Mouse (Mus musculus) thymus, adult 18-20 months (tissue): ENCODE measurements around the gene Gemin7.

Experiments
- DNase-seq, 2 experiments: peaks; one replicate each; pipeline ENCODE4 v3.0.0; 2022; ENCODE audit warnings: mixed read lengths in 2 of 2

Gene Gemin7

DNA sequence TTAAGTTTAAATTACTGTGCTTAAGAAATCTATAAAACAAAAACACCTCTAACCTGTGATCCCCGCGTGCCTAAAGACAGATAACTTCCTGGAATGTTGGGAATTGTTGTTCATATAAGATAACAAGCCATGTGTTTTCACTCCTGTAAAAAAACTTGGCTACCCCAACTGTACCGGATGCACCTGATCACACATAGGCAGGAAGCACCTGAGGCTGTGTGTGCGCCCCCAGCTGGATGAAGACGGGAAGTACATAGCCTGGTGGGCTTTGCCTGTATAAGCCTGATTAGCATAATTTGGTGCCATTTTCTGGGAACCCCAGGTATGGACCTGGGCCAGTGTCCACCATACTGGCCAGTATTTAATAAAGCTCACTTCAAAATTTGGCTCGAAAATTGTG is 33.8 kb downstream of the Gemin7 start:
- DNase-seq, result peak in 1 of 2 experiments; percentile 45

DNA sequence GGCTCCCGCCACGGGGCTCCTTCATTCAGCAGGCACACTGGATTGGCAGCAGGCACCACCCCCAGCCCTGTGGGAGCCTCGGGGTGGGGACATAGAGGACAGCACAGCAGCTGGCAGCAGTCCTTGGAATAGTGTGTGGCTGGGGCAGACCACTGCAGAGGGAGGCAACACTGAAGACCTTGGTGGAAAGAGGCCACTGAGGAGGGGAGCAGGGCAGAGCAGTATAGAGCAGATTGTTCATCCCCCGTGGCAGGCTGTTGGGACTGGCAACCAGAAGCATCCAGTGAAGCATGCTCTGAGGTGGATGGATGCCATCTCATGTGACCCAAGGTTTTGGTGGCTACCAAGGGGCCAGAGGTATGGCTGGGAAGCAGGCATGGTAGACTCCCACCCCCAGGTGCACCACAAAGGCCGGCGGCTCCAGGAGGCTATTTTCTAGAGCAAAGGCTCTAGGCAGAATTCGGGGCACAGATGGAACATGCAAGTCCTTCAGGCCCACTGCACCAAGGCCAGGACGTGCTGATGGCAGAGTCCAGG is 35.2 kb downstream of the Gemin7 start:
- no peak for DNase-seq

DNA sequence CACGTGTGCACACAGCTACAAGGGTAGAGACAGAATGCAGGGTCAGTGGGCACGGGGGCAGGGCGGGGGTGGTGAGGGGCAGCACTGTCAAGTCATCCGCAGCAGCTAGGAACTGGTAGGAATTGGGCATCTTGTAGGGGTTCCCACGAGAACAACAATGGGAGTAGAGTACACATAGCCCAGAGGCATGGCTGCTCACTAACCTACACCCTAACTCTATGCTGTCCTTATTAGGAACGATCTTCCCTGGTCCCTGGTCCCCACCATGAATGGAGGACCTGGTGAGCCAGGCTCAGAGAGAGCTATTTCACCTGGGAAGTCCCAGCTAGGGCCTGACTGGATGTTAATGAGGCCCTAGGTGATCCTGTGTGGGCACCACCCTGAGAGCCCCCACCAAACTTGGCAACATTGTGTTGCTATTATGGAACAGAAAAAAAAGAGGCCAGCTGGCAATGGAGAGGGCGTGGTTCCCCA is 35.7 kb downstream of the Gemin7 start:
- DNase-seq, result no peak

DNA sequence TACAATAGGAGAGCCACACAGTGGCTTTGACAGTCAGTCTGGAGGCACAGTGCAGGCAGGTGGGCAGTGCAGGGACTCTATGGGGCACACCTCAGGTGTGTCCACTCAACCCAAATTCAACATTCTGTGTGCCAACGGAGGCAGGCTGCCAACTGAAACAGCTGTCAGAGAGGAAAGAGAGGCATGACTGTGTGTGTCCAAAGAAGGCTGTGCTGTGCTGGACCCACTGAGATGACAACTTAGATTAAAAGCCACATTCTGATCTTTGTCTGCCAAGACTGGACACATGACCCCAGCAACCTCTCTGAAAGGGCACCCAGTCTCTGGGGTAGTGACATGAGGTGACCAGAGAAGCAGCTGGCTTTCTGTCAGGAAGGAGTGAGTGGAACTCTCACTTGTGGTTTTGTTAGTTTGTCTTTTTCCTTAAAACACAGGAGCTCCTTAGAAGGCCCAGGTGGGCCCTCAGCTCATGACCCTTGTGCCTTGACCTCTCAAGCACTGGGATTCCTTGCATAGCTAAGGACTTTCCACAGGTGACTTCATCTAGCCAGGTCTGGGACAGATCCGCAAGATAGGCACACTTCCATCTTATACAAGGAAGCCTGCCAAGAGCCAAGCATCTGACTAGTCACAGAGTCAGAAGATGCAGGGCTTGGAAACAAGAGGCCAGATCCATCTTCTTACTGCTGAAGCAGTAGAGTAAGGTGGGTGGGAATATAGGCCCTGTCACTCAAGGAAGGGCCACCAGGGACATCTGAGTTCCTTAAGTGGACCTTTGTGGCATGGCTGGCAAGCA is 36.4 kb downstream of the Gemin7 start:
- DNase-seq, result no peak

DNA sequence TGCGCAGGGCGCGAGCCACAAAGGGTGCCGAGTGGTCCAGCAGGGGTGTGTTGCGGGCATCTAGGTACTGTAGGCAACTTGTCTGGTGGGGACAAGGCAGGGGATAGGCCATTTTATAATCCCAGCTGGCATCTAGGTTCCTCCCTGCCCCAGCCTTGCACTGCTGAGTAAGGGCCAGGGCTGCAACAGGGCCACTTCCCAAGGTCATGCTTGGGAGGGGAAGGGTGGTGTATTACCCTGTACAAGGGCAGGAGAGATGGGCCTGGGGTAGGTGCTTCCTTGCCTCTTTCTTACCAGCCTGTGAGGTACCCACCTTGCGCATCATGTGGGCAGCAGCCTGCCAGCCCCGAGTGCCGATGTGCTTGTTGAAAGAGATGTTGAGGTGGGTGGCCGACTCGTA is 42.7 kb downstream of the Gemin7 start:
- no peak for DNase-seq

DNA sequence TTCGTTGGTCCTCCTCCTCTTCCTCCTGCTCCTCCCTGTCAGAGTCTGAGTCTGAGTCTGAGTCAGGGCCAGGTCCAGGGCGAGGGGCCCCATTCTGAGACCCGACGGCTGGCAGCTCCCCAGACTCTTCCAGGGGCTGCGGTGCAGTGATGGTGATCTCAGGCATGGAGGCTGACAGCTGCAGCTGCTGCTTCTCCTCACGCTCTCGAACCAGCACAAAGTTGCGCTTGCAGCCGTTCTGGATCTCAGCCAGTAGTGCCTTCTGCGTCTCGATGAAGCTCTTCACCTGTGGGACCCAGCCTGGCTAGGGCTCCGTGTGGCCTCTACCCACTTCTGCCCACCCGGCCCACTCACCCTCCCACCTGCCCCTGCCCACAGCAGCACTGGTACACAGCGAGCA is 45.2 kb downstream of the Gemin7 start:
- DNase-seq, result no peak

DNA sequence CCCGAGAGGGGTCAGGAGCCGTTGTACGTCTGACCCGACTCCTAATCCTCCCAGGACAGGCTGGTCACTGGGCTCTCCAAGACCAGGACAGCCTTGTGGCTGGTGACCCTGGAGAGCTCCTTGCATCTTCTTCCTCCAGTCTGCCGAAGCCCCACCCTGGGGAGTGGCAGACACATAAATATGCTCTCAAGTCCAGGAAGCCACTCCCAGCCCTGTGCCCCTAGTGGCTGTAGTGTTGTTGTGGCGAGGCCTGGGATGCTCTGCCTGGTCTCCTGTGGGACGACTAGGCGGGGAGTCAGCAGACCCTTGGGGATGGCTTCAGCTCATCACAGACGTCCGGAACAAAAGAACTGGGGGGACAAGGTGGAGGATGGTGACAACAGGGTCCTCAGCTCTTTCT is 46.3 kb downstream of the Gemin7 start:
- no peak for DNase-seq

DNA sequence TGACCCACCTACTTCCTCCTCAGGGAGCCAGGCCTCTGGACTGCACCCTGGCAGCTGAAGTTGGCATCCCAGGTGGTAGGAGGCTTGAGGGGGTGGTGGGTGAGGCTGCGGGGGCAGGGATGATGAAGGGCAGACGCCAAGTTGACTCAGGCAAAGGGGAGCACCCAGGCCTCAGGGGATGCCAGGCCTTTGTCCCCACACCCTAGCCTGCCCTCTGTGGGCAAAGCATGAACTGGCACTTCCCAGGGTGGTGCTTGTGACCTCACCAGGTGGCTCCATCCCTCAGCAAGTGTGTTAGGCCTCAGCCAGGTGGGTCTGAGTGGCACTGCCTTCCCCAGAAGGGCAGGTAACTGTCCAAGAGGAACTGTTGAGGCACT is 52.3 kb downstream of the Gemin7 start:
- no peak for DNase-seq

DNA sequence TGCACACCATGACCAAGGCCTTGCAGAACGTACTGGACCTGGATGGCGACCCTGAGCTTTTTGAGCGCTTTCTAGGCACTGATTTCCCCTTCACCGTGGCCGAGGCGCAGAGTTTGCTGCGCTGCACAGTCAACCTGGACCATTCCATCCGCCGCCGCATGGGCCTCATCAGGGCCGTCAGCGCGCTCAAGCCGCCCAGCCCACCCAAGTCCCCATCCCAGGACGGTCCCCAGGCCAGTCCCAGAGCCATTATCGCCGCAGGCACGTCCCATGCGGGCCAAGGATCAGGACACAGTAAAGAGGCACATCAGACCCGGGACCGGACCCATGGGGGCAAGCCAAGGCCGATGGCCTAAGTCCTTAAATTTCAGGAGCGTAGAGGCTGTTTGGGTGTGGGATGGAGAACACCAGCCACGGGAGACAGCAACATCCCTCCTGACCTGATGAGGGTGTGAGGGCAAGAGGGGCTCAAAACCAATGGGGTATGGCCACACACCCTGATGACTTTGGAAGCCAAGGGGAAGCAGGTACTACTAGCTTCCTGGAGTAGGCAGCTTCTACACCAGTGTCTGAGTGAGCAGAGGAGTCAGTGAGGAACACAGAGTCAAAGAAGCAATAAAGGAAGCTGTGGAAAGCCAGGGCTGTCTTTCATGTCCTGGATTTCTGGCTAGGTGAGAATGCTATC is 52.8 kb downstream of the Gemin7 start:
- DNase-seq, result no peak

DNA sequence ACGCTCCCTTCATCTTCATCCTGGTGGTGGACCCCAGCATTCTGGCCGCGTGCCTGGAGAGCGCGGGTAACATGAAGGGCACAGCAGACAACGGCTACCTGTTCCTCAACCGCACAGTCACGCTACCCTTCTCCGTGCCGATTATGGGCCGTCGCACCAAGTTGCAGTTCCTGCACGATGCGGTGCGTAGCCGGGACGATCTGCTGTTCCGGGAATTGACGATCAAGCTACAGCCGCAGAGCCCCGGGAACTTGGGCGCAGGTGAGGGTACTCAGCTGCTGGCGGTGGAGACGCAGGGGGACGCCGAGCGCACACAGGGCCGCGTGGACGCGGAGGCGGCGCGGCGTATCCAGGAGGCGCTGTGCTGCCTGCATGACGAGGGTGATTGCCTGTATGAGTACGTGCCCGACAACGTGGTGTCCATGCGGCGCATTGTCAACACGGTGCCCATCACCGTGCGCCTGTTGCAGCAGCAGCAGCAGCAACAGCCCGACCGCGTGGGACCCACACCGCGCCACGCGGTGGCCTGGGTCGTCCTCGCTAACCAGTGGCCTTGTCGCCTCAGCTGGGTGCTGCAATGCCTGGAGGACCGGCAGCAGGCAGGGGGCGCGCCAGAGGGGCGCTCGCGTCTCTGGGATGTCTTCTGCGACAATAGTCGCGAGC is 53.5 kb downstream of the Gemin7 start:
- peak in 1 of 2 experiments; percentile 24 for DNase-seq

DNA sequence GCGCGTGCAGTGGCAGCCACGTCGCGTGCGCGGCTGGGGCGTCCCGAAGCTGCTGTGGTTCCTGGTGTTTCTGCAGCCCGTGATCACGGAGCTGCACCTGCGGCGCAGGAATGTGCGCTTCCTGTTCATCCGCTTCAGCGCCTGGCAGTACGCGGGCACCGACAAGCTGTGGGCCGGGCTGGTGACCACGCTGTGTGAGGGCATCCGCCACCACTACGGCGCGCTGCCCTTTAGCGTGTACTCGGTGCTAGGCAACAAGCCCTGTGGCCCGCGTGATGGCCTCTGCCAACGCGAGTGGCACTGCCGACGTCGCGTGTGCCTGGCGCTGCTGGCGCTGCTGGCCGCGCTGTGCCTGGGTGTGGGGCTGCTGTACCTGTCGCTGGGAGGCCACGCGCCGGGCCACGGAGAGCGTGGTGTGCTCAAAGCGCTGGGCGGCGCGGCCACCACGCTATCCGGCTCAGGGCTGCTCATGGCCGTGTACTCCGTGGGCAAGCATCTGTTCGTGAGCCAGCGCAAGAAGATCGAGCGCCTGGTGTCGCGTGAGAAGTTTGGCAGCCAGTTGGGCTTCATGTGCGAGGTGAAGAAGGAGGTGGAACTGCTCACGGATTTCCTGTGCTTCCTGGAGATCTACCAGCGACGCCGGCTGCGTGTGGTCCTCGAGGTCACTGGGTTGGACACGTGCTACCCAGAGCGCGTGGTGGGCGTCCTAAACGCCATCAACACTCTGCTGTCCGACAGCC is 54.2 kb downstream of the Gemin7 start:
- DNase-seq, result no peak

DNA sequence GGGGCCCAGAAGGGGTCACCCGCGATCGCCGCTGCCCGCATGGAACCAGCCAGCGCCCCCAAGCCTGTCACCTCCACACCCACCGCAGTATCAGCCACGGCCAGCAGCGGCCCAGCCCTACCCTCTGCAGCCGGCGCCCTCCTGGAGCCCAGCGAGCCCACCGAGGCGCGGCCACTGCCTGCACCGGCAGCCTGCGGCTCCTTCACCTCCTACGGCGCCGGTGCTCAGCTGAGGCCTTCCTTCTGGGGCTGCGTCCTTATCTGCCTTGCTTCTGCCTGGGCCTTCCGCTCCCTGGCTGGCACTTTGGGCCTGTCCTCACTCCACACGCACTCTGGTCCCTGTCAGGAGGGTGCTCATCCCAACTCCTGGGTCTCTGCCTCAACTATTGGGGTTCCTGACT is 57.4 kb downstream of the Gemin7 start:
- no peak for DNase-seq

DNA sequence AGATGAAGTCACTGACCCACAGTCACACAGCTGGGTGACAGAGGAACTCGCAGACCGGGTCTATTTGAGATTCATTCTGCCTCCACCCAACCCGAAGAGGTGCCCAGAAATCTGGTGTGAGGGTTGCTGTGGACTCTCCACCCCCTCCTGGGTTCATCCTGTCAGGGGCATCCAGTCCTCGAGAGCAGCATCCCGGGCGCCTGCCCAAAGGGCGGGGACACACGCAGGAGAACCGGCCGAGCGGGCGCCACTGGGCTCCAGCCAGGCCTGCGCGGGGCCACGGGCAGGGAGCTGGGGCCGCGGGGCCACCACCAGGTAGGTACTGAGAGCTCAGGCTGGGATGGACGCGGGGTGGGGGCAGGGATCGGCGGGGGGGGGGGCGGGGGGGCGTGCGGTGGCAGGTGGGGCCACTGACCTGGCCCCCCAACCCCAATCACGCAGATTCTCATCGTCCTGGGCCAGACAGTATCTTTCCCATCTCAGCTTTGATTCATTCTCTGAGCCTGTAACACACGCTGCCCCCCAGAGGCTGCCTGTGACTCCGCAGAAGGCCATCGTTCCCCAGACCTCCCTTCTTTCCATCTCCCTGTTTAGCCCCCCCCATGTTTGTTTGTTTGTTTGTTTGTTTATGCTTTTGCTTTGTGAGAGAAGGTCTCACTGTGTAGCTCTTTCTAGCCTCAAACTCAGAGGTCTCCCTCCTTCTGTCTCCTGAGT is 59.6 kb downstream of the Gemin7 start, which contains the start of gene Nkpd1:
TSS of gene Nkpd1 (plus strand) at position 187 of the 714 bp plus-strand sequence.
- no peak for DNase-seq
